Mouse (Mus musculus) hindbrain, embryonic 16.5 days (tissue): ENCODE measurements at regions not wholly inside any gene's neighbourhood (a gene's known extent, or its start where the extent isn't known, plus 50 kb on each side); places are given as distances from the start of the nearest gene placed in this dataset.

Experiments
- ATAC-seq: fragments of 200-750 bp; cut with Nextera tagmentation; 2 replicates; pipeline ENCODE4 v1.8.0; 2017; ENCODE audit warnings: moderate TSS enrichment, moderate library complexity
- H3K27ac ChIP-seq: fragments of 300-500 bp; sonication (generic); 2 replicates; pipeline ENCODE4 v1.5.1; 2014; ENCODE audit warnings: low read depth, mild to moderate bottlenecking, control low read depth, low read length, moderate library complexity
- H3K27me3 ChIP-seq: fragments of 300-500 bp; sonication (generic); replicated peaks from 2 replicates; pipeline ENCODE4 v1.6.1; 2014; ENCODE audit warnings: low read length; ENCODE audit not compliant: control insufficient read depth, insufficient read depth
- H3K36me3 ChIP-seq: fragments of 300-500 bp; sonication (generic); 2 replicates; pipeline ENCODE4 v1.6.1; 2014; ENCODE audit warnings: mild to moderate bottlenecking, low read length, moderate library complexity, mixed read lengths; ENCODE audit not compliant: control insufficient read depth, insufficient read depth
- H3K4me1 ChIP-seq: fragments of 300-500 bp; sonication (generic); 2 replicates; pipeline ENCODE4 v1.6.1; 2014; ENCODE audit warnings: low read depth, low read length; ENCODE audit not compliant: control insufficient read depth, insufficient read depth
- H3K4me2 ChIP-seq: fragments of 300-500 bp; sonication (generic); 2 replicates; pipeline ENCODE4 v1.6.1; 2014; ENCODE audit warnings: mild to moderate bottlenecking, low read length, control low read depth, moderate library complexity
- H3K4me3 ChIP-seq: fragments of 300-500 bp; sonication (generic); 2 replicates; pipeline ENCODE4 v1.5.1; 2014; ENCODE audit warnings: mild to moderate bottlenecking, low read length, control low read depth, moderate library complexity
- H3K9ac ChIP-seq: fragments of 300-500 bp; sonication (generic); 2 replicates; pipeline ENCODE4 v1.6.1; 2014; ENCODE audit warnings: low read depth, mild to moderate bottlenecking, control low read depth, low read length, moderate library complexity
- H3K9me3 ChIP-seq: fragments of 300-500 bp; sonication (generic); 2 replicates; pipeline ENCODE4 v1.6.1; 2014; ENCODE audit warnings: mild to moderate bottlenecking, low read length, moderate library complexity; ENCODE audit not compliant: control insufficient read depth
- WGBS: fragments of 180-500 bp; shearing (Covaris S2); extraction: QIAGEN DNeasy Blood & Tissue Kit; methylation state at CpG from one replicate; pipeline ENCODE4 v1.1.7; 2014; 5-methylcytosine and 5-hydroxymethylcytosine counted together

DNA sequence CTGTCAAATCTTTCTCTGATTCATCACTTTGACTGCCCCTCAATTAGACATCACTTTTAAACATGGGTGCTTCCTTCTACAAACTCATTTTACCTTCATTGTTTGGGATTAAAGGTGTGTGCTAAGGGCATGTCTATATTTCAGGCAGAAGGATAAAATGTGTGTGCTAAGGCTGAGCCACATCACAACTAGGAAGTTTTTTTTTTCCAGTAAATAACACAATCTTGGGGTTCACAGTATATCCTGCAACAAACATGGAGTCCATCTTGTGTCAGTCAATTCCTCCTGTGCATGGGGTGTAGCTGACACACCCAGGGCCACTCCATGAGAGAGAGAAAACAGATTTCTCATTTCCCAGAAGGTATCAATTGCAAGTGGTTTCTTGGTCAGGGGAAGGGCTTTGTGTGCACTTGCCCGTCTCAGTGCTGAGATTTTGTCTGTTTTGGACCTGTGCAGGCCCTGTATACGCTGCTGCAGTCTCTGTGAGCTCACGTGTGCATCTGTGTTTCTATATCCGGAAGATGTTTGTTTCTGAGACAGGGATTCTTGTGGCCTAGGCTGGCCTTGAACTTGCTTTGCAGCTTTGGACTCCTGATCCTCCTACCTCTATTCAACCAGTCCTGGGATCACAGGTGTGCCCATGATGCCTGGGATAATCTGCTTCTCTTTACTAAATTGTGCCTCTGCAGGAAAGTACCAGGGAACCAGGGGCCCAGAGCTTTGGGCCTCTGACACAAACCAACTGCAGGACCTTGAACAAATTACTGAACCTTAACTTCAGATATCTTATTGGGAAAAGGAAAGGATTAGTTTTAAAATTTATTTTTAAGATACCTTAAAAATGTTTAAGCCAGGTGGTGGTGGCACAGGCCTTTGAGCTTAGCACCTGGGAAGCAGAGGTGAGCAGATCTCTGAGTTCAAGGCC, 63.9 kb upstream of the Cpsf6 start:
- Histone ChIP-seq H3K4me3 (no peak overlapping the region), H3K27me3 (no peaks in the 10 kb centered on the region), H3K36me3 (no peaks in the 10 kb centered on the region), H3K4me2 (no peak overlapping the region), H3K9ac (no peak overlapping the region), H3K4me1 (no peaks in the 10 kb centered on the region; the same call in 1 of the 2 replicates), H3K9me3 (no peaks in the 10 kb centered on the region; the same call in 1 of the 2 replicates), H3K27ac (no peak overlapping the region)
- WGBS, result 90% methylated on average over 4 of the region's 4 CpGs
- no peak for ATAC-seq

DNA sequence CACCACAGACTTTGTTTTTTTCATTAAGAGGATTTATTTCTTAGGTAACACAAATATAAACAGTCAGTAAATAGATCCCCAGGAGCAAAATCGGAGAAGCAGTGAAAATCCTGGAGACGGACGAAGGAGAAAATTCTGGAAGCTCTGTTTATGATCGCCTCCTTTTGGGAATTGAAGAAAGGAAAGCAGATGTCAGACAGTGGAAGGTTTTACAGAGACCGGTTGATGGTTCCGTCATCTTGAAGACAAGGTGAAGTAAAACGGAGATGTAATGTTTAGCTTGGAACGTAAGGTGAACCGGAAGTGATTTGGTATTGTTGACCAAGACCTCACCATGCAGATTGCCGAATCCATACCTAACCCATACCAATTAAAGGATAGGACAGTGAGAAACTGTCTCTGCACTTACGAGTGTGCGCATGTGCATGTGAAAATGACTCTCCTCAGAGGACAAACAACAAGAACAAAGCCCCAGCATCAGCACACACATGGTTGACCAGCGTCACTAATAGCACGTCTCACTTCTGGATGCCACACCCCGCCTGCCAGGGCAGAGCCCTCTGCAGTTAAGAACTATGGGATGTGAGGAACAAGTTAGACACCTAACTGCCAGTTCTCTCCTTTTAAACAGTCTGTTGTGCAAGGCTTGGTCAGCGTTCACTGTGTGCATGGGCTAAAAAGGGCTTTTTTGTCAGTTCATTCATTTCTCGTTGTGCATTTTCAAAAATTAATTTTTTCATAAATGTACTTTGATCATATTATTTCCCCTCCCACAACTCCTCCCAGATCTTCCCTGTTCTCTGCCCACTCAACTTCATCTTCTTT, 62.4 kb upstream of the Cpsf6 start:
- WGBS, result 79% methylated on average over 17 of the region's 17 CpGs
- H3K4me1 ChIP-seq, result no peaks in the 10 kb centered on the region; the same call in 1 of the 2 replicates
- no peaks in the 10 kb centered on the region for H3K27me3 ChIP-seq
- H3K9ac ChIP-seq, result no peak overlapping the region
- no peaks in the 10 kb centered on the region for H3K36me3 ChIP-seq
- H3K4me2 ChIP-seq, result peak overlapping the region; percentile 42
- H3K9me3 ChIP-seq, result no peaks in the 10 kb centered on the region; the same call in 1 of the 2 replicates
- no peak for ATAC-seq
- H3K4me3 ChIP-seq, result no peak overlapping the region
- H3K27ac ChIP-seq, result no peak overlapping the region

DNA sequence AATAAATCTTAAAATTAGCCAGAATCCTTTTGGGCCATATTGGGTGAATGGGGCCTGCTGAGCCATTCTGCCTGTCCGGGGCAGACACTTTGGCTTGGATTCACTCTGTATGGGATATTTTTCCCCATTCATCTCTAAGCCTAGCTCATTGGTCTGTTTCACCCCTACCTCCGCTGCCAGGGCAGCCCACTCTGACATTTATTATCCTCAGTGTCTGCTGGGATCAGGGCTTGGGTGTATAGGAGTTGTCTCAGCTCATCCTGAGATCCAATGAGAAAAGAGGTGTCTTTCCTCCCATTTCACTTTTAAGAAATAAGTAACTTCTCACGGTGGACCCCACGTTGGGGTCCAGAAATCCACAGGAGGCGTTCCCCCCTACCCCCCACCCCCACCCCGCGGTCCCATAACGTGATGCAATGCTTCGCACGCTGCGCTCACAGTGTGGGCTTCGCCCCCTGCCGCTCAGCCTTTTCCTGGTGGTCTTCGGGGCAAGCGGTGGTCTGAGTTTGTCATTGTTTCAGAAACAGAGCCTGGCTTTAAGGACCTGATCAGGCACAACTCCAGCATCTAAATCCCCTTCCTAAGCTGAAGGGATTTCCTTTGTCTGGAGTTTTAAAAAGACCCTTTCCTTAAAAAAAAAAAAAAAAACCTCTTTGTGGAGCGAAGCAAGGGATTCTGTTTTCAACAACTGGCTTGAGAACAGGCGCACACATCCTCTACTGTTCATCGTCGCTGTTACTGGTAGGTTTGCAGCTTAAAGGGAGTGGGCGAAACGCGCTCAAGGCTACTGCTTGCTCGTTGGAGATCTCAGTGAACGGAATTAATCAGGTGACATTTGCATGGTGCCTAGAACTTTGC, 61.5 kb upstream of the Cpsf6 start:
- no peak overlapping the region for H3K9ac ChIP-seq
- no peaks in the 10 kb centered on the region for H3K36me3 ChIP-seq
- WGBS, result 10% methylated on average over 24 of the region's 24 CpGs
- H3K4me1 ChIP-seq, result no peaks in the 10 kb centered on the region; the same call in 1 of the 2 replicates
- peak; percentile 24; the same call in 1 of the 2 replicates for ATAC-seq
- no peaks in the 10 kb centered on the region; the same call in 1 of the 2 replicates for H3K9me3 ChIP-seq
- peak overlapping the region; percentile 42 for H3K4me2 ChIP-seq
- no peak overlapping the region for H3K27ac ChIP-seq
- H3K27me3 ChIP-seq, result no peaks in the 10 kb centered on the region
- peak overlapping the region; percentile 2; the same call in 1 of the 2 replicates for H3K4me3 ChIP-seq

DNA sequence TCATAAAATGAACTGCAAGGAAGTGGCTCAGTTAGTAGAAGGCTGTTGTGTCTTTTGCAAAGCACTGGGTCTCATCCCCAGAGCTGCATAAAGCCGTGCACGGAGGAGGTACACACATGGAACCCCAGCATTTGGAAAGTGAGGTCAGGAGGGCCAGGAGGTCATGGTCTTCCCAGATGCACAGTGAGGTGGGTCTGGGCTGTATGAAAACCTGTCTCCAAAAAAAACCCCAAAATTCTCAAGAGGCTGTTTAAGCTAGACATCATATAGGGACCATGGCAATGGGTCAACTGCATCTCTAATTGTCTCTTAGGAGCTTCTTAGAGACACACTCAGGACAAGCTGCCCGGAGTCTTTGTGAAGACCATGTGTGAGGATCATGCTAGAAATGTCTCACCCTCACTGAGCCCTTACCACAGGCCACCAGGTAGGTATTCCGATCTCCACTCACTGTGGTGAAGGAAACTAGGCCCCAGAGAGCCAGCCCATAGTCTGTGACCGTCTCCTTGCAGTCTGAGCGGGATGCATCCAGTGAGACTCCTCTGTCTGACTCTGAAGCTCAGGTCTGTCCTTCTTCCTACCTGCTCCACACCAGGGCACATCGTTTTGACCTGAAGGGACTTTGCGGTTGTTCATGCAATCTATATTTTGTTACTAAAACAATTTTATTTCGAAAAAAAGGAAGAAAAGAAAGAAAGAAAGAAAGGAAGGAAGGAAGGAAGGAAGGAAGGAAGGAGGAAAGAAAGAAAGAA, 60.6 kb upstream of the Cpsf6 start:
- H3K36me3 ChIP-seq, result no peaks in the 10 kb centered on the region
- no peak for ATAC-seq
- no peaks in the 10 kb centered on the region; the same call in none of the 2 replicates for H3K4me1 ChIP-seq
- WGBS, result 87% methylated on average over 9 of the region's 9 CpGs
- no peaks in the 10 kb centered on the region; the same call in 1 of the 2 replicates for H3K9me3 ChIP-seq
- no peak overlapping the region for H3K4me3 ChIP-seq
- no peak overlapping the region for H3K9ac ChIP-seq
- no peaks in the 10 kb centered on the region; the same call in 1 of the 2 replicates for H3K27me3 ChIP-seq
- H3K4me2 ChIP-seq, result no peak overlapping the region
- no peak overlapping the region for H3K27ac ChIP-seq

DNA sequence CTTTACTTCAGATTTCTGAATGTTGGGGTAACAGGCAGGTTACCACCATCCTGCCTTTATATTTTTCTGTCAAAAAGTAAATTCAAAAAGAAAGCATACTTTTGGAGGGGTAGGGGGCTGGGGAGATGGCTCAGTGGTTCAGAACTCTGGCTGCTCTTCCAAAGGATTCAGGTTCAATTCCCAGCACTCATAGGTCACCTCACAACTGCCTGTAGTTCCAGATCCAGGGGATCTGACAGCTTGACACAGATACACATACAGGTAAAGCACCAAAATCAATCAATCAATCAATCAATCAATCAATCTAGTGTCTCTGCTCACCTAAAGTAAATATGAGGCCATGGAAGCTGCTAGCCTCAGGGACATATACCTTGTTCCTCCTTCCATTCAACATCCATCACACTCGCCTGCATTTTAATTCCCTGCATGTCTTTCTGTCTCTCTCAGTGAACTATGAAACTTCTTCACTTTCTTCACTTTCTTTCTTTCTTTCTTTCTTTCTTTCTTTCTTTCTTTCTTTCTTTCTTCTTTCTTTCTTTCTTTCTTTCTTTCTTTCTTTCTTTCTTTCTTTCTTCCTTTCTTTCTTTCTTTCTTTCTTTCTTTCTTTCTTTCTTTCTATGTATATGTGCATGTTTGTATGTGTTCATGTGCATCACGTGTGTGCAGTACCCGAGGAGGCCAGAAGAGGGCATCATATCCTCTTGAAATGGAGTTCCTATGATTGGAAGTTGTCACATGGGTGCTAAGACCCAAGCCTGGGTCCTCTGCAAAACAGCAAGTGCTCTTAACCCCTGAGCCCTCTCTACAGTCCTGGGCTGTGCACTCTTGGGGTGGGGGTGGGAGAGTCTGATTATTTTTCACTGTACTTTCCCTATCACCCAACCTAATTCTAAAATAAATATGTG, 59.6 kb upstream of the Cpsf6 start:
- Histone ChIP-seq H3K4me2 (no peak overlapping the region), H3K4me1 (peaks cover 4% of the 10 kb centered on the region), H3K4me3 (no peak overlapping the region), H3K36me3 (no peaks in the 10 kb centered on the region), H3K27me3 (no peaks in the 10 kb centered on the region; the same call in none of the 2 replicates), H3K27ac (no peak overlapping the region), H3K9me3 (no peaks in the 10 kb centered on the region; the same call in 1 of the 2 replicates), H3K9ac (no peak overlapping the region)
- 91% methylated on average over 3 of the region's 3 CpGs for WGBS
- no peak for ATAC-seq

DNA sequence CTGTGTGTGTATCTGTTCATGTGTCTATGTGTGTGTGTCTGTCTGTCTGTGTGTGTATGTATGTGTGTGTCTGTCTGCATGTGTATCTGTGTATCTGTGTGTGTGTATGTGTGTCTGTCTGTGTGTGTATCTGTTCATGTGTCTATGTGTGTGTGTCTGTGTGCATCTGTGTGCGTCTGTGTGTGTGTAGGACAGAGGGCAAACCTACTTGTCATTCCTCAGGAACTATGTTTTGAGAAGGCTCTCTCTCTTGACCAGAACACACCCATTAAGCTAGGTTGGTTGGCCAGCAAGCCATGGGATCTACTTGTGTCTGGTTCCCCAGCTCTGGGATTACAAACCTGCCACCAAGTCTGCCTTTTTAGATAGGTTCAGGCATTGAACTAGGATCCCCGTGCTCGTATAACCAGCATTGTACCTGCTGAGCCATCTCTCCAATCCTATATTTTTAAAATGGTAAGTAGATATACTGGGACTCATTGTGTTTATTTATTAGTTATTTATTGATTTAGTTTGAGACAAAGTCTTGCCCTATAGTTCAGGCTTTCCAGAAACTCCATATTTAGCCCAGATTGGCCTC, 58.9 kb upstream of the Cpsf6 start:
- ATAC-seq, result no peak
- WGBS, result 98% methylated on average over 3 of the region's 3 CpGs

DNA sequence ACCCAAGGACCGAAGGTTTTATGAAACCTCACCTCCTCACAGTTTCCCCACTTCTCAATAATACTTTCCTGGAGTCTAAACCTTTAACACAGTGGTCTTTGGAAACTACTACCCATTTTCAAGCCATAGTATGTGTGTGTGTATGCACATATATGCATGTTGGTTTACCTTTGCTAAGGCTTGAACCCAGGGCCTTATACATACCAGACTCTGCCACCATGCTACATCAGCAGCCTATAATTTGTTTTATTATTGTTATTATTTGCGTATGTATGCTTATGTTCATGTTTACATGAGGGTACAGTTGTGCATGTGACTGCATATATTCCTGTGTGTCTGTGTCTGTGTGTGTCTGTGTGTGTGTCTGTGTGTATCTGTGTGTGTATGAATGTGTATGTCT, 58.2 kb upstream of the Cpsf6 start:
- Histone ChIP-seq H3K27ac (no peak overlapping the region), H3K27me3 (no peaks in the 10 kb centered on the region; the same call in none of the 2 replicates), H3K9me3 (no peaks in the 10 kb centered on the region; the same call in 1 of the 2 replicates), H3K36me3 (no peaks in the 10 kb centered on the region), H3K4me3 (no peak overlapping the region), H3K4me2 (no peak overlapping the region), H3K4me1 (peaks cover 4% of the 10 kb centered on the region), H3K9ac (no peak overlapping the region)
- WGBS, result 96% methylated on average over 2 of the region's 2 CpGs
- ATAC-seq, result no peak

More for the DNA sequence above, 58.9 kb upstream of the Cpsf6 start:
- H3K27me3 ChIP-seq, result no peaks in the 10 kb centered on the region; the same call in none of the 2 replicates
- H3K36me3 ChIP-seq, result no peaks in the 10 kb centered on the region
- no peaks in the 10 kb centered on the region; the same call in 1 of the 2 replicates for H3K9me3 ChIP-seq
- H3K4me1 ChIP-seq, result peaks cover 4% of the 10 kb centered on the region
- no peak overlapping the region for H3K27ac ChIP-seq
- no peak overlapping the region for H3K4me3 ChIP-seq
- no peak overlapping the region for H3K9ac ChIP-seq
- no peak overlapping the region for H3K4me2 ChIP-seq
